Mouse (Mus musculus): ENCODE results near the gene Ccdc177. TPM values are rescaled to one million over a fixed set of nuclear protein-coding genes. Genes with fewer than 3 reads are reported as not detected.

The Ccdc177 gene
- polyA plus RNA-seq, 1 experiment from 2014 or later = 0.03 TPM

- WGBS = 91% methylated on average over 4 of the region's 4 CpGs
- H3K4me3 ChIP-seq = no peak overlapping the region
- no peaks in the 10 kb centered on the region for H3K9me3 ChIP-seq
- no peaks in the 10 kb centered on the region for H3K27me3 ChIP-seq (ENCODE audit: insufficient read depth, poor library complexity, severe bottlenecking)
- H3K4me1 ChIP-seq = peaks cover 27% of the 10 kb centered on the region
- H3K36me3 ChIP-seq = no peaks in the 10 kb centered on the region
- no peak for DNase-seq (ENCODE audit: low spot score)
- no peak overlapping the region for H3K27ac ChIP-seq
Observed at GRCm38 (mm10) chr12:80779760-80780159, 19.3 kb upstream of the Ccdc177 start.

GRCm38 (mm10) chr12:80778188-80778936, 17.9 kb upstream of the Ccdc177 start:
- H3K36me3 ChIP-seq = no peaks in the 10 kb centered on the region
- WGBS = 30% methylated on average over 16 of the region's 16 CpGs
- peak overlapping the region; percentile 85 for H3K27ac ChIP-seq
- peak overlapping the region; percentile 24 for H3K4me3 ChIP-seq
- H3K4me1 ChIP-seq = peaks cover 27% of the 10 kb centered on the region
- H3K9me3 ChIP-seq = no peaks in the 10 kb centered on the region
- no peaks in the 10 kb centered on the region for H3K27me3 ChIP-seq (ENCODE audit: insufficient read depth, poor library complexity, severe bottlenecking)
- peak; percentile 95 for DNase-seq (ENCODE audit: low spot score)

- no peaks in the 10 kb centered on the region for H3K9me3 ChIP-seq
- no peak overlapping the region for H3K4me3 ChIP-seq
- DNase-seq (ENCODE audit: low spot score) = no peak
- peaks cover 27% of the 10 kb centered on the region for H3K4me1 ChIP-seq
- 31% methylated on average over 4 of the region's 4 CpGs for WGBS
- no peaks in the 10 kb centered on the region for H3K27me3 ChIP-seq (ENCODE audit: insufficient read depth, poor library complexity, severe bottlenecking)
- H3K36me3 ChIP-seq = no peaks in the 10 kb centered on the region
- peak overlapping the region; percentile 26; the same call in 1 of the 2 replicates for H3K27ac ChIP-seq
Observed at GRCm38 (mm10) chr12:80776046-80776634, 15.7 kb upstream of the Ccdc177 start.

- H3K27me3 ChIP-seq (ENCODE audit: insufficient read depth, poor library complexity, severe bottlenecking) = no peaks in the 10 kb centered on the region
- H3K9me3 ChIP-seq = no peaks in the 10 kb centered on the region
- no peak overlapping the region for H3K4me3 ChIP-seq
- H3K36me3 ChIP-seq = no peaks in the 10 kb centered on the region
- peaks cover 27% of the 10 kb centered on the region for H3K4me1 ChIP-seq
- DNase-seq (ENCODE audit: low spot score) = no peak
- H3K27ac ChIP-seq = no peak overlapping the region
- WGBS = 65% methylated on average over 7 of the region's 7 CpGs
Observed at GRCm38 (mm10) chr12:80774786-80775185, 14.3 kb upstream of the Ccdc177 start.

GRCm38 (mm10) chr12:80769697-80770096, 9.2 kb upstream of the Ccdc177 start:
- Histone ChIP-seq H3K4me3 (no peak overlapping the region), H3K27ac (no peak overlapping the region), H3K27me3 (ENCODE audit: insufficient read depth, poor library complexity, severe bottlenecking) (peaks cover 15% of the 10 kb centered on the region), H3K36me3 (no peaks in the 10 kb centered on the region), H3K9me3 (no peaks in the 10 kb centered on the region), H3K4me1 (no peaks in the 10 kb centered on the region)
- peak; percentile 90 for DNase-seq (ENCODE audit: low spot score)
- WGBS = 18% methylated on average over 11 of the region's 11 CpGs

DNA sequence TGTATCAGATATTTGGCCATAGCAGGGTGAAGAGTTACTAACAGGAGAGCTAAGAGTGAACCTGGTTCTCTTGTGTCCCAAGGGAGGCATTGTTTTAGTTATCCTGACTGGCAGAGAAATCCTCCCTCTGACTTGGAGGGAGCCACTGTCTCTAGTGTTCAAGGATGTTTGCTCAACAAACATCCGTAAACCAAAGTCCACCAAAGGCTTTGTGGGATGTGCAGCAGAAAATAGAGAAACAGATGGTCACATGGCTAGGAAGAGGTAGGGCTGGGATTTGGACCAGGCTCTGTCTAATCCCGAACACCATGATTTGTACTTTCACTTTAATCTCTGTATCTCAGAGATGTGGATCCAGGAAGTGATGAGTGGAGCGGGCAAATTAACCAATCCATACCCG, 3.6 kb upstream of the Ccdc177 start:
- no peak for DNase-seq (ENCODE audit: low spot score)
- Histone ChIP-seq H3K36me3 (no peaks in the 10 kb centered on the region), H3K27me3 (ENCODE audit: insufficient read depth, poor library complexity, severe bottlenecking) (peaks cover 57% of the 10 kb centered on the region), H3K4me1 (peaks cover 16% of the 10 kb centered on the region), H3K27ac (no peak overlapping the region), H3K9me3 (no peaks in the 10 kb centered on the region), H3K4me3 (no peak overlapping the region)
- 63% methylated on average over 4 of the region's 4 CpGs for WGBS

GRCm38 (mm10) chr12:80762982-80763381, 2.5 kb upstream of the Ccdc177 start:
- H3K36me3 ChIP-seq = no peaks in the 10 kb centered on the region

DNA sequence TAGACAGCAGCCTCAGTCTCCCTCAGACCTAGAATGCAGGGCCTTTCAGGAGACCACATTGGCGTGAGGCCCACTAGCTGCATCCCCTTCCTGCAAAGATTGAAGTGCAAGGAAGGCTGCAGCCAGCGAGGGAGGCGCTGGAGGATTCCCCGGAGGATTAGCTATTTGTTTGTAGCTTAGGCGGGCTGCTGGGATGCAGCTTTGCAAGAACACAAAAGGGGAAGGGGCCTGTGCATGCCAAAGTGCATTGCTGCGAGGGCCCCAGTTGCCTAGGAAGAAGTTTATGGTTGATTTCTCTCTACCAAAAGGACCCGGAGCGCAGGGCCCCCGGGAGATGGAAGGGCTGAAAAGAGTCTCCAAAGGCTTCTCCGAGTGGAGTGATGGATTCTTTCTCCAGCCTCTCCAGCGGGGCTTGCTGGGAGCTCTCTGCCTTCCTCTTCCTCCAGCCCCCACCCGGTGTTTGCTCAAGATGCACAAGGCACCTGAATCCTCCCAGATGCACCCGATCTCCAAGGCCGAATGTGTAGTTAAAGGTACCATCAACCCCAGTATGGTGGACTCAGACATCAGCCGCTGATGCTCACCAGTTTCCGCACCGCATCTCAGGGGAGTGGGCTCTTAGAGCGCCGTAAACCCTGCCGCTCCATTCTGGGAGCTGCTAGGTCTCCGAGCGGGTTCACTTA, 633 bp downstream of the Ccdc177 start:
- 2% methylated on average over 22 of the region's 22 CpGs for WGBS
- H3K9me3 ChIP-seq = no peaks in the 10 kb centered on the region
- H3K27ac ChIP-seq = no peak overlapping the region
- H3K36me3 ChIP-seq = no peaks in the 10 kb centered on the region
- no peak for DNase-seq (ENCODE audit: low spot score)
- H3K27me3 ChIP-seq (ENCODE audit: insufficient read depth, poor library complexity, severe bottlenecking) = peaks cover 84% of the 10 kb centered on the region
- peaks cover 36% of the 10 kb centered on the region for H3K4me1 ChIP-seq
- peak overlapping the region; percentile 72 for H3K4me3 ChIP-seq

More at GRCm38 (mm10) chr12:80762982-80763381, 2.5 kb upstream of the Ccdc177 start:
- H3K27me3 ChIP-seq (ENCODE audit: insufficient read depth, poor library complexity, severe bottlenecking) = peaks cover 61% of the 10 kb centered on the region
- 83% methylated on average over 5 of the region's 5 CpGs for WGBS
- H3K4me1 ChIP-seq = peaks cover 27% of the 10 kb centered on the region
- no peak overlapping the region for H3K27ac ChIP-seq
- no peak for DNase-seq (ENCODE audit: low spot score)
- H3K4me3 ChIP-seq = no peak overlapping the region
- H3K9me3 ChIP-seq = no peaks in the 10 kb centered on the region

GRCm38 (mm10) chr12:80759387-80759712, 1.1 kb downstream of the Ccdc177 start:
- no peak for DNase-seq (ENCODE audit: low spot score)
- WGBS = 7% methylated on average over 13 of the region's 13 CpGs
- H3K27ac ChIP-seq = peak overlapping the region; percentile 69; the same call in 1 of the 2 replicates
- peaks cover 36% of the 10 kb centered on the region for H3K4me1 ChIP-seq
- H3K27me3 ChIP-seq (ENCODE audit: insufficient read depth, poor library complexity, severe bottlenecking) = peaks cover 89% of the 10 kb centered on the region
- H3K4me3 ChIP-seq = peak overlapping the region; percentile 72
- no peaks in the 10 kb centered on the region for H3K9me3 ChIP-seq
- H3K36me3 ChIP-seq = no peaks in the 10 kb centered on the region

- H3K4me1 ChIP-seq = peaks cover 36% of the 10 kb centered on the region
- H3K9me3 ChIP-seq = no peaks in the 10 kb centered on the region
- peaks cover 95% of the 10 kb centered on the region for H3K27me3 ChIP-seq (ENCODE audit: insufficient read depth, poor library complexity, severe bottlenecking)
- H3K36me3 ChIP-seq = no peaks in the 10 kb centered on the region
- WGBS = 3% methylated on average over 92 of the region's 92 CpGs
- H3K4me3 ChIP-seq = peak overlapping the region; percentile 72
- peak overlapping the region; percentile 69; the same call in 1 of the 2 replicates for H3K27ac ChIP-seq
- peak; percentile 77 for DNase-seq (ENCODE audit: low spot score)
Observed at GRCm38 (mm10) chr12:80758559-80759386, 1.7 kb downstream of the Ccdc177 start.

GRCm38 (mm10) chr12:80757751-80758558, 2.5 kb downstream of the Ccdc177 start:
- peak overlapping the region; percentile 69 for H3K27ac ChIP-seq
- H3K36me3 ChIP-seq = no peaks in the 10 kb centered on the region
- peak overlapping the region; percentile 72 for H3K4me3 ChIP-seq
- under 1% methylated on average over 122 of the region's 122 CpGs for WGBS
- DNase-seq (ENCODE audit: low spot score) = peak; percentile 86
- H3K4me1 ChIP-seq = peaks cover 36% of the 10 kb centered on the region
- H3K9me3 ChIP-seq = no peaks in the 10 kb centered on the region
- H3K27me3 ChIP-seq (ENCODE audit: insufficient read depth, poor library complexity, severe bottlenecking) = peaks cover 93% of the 10 kb centered on the region

GRCm38 (mm10) chr12:80751556-80751955, 8.9 kb downstream of the Ccdc177 start:
- Histone ChIP-seq H3K9me3 (no peaks in the 10 kb centered on the region), H3K4me1 (no peaks in the 10 kb centered on the region), H3K27ac (no peak overlapping the region), H3K27me3 (ENCODE audit: insufficient read depth, poor library complexity, severe bottlenecking) (peaks cover 81% of the 10 kb centered on the region), H3K4me3 (no peak overlapping the region), H3K36me3 (no peaks in the 10 kb centered on the region)
- 85% methylated on average over 6 of the region's 6 CpGs for WGBS
- DNase-seq (ENCODE audit: low spot score) = no peak

Measured in heart, embryonic 10.5 days (tissue).